ENCODE assay signal across 8 mouse cellular contexts in genomic region chr10:21188564-21189274, GRCm38 (mm10). TPM values are rescaled to one million over a fixed set of nuclear protein-coding genes. Genes with fewer than 3 reads are reported as not detected.
DNase-seq lines count a peak whose midpoint lies in the region; ATAC-seq and TF ChIP-seq lines count a peak whose summit lies in the region.

No protein-coding gene starts in this region.

- H3K4me1 ChIP-seq in forebrain, postnatal 0 days (ENCODE audit: insufficient read depth) = no peaks in the 10 kb centered on the region

- ATAC-seq in forebrain, postnatal 0 days = peak; percentile 88

- no peaks in the 10 kb centered on the region for H3K36me3 ChIP-seq in forebrain, postnatal 0 days (ENCODE audit: insufficient read depth)
- no peaks in the 10 kb centered on the region for H3K36me3 ChIP-seq in macrophage (ENCODE audit: inconsistent target)

- peak overlapping the region; percentile 49 for H3K4me2 ChIP-seq in forebrain, postnatal 0 days (ENCODE audit: low read depth)

- H3K9ac ChIP-seq in forebrain, postnatal 0 days = peak overlapping the region; percentile 28; the same call in 1 of the 2 replicates

- H3K79me2 ChIP-seq in macrophage (ENCODE audit: inconsistent target) = no peaks in the 10 kb centered on the region

- no peaks in the 10 kb centered on the region for H3K27me3 ChIP-seq in forebrain, postnatal 0 days (ENCODE audit: insufficient read depth, low read length)

- no peak overlapping the region for H3K27ac ChIP-seq in forebrain, postnatal 0 days (ENCODE audit: low read depth, low read length)
- no peak overlapping the region for H3K27ac ChIP-seq in macrophage

- peak overlapping the region; percentile 32 for H3K4me3 ChIP-seq in forebrain, postnatal 0 days (ENCODE audit: low read depth, low read length)
- H3K4me3 ChIP-seq in macrophage (ENCODE audit: inconsistent target) = peak overlapping the region; percentile 42

- H3K9me3 ChIP-seq in forebrain, postnatal 0 days (ENCODE audit: low read length) = no peaks in the 10 kb centered on the region

- peak; percentile 82 for TF ChIP-seq CTCF in forebrain, postnatal 0 days (IDR thresholded peaks at IDR 0.05; ENCODE audit: low read depth)

- DNase-seq in ovary, adult 18-20 months (ENCODE audit: low spot score) = peak; percentile 8
- DNase-seq in ovary, postnatal 10 days (ENCODE audit: low spot score) = no peak
- DNase-seq in cerebellum, adult 8-10 months = peak; percentile 49
- peak; percentile 82 for DNase-seq in forebrain, postnatal 0 days
- peak; percentile 37 for DNase-seq in hindlimb bud, embryonic 11.5 days (ENCODE audit: extremely low spot score, low read depth, low spot score)
- DNase-seq in left cerebral cortex, adult 18-20 months (ENCODE audit: low spot score in 2 of 2) = peak; percentile 47 to 61
- peak; percentile 38 for DNase-seq in right cerebral cortex, postnatal 14 days

- 25% methylated on average over 11 of the region's 11 CpGs for WGBS in forebrain, postnatal 0 days
- under 1% methylated on average over 11 of the region's 11 CpGs for WGBS in macrophage (ENCODE audit: missing documents)

RNA-seq across cellular contexts. Expression of gene Myb, which starts 27.9 kb away (rescaled TPM):
- 3.5 and 4.1 TPM in 2 replicates for total RNA-seq in forebrain, postnatal 0 days (2014; rRNA removed)
- 0.91 and 1.8 TPM in 2 replicates for polyA plus RNA-seq in forebrain, postnatal 0 days (2015; fragmentation: Nextera tagmentation; extraction: Ambion mirVana)
- under 1 TPM; 0.26 to 0.28 TPM for total RNA-seq in left cerebral cortex, adult 18-20 months (2021)
- 10 to 100 TPM in 4 of 26 experiments, 1 to 10 TPM in 13, under 1 TPM in 9; 0.28 to 13.5 (median 1.8) TPM for total RNA-seq in macrophage (2018; cell fraction: chromatin; rRNA removed)
- total RNA-seq in macrophage (2018; cell fraction: cytosol; rRNA removed) = under 1 TPM; 0.06 to 0.80 (median 0.20) TPM
- total RNA-seq in macrophage (2018; cell fraction: nucleus; rRNA removed) = 1 to 10 TPM in 21 of 26 experiments, under 1 TPM in 5; 0.37 to 4.5 (median 2.2) TPM
- polyA plus RNA-seq in macrophage (2018) = 0.14 to 0.28 TPM (median 0.20 TPM) in 3 replicates
